Mouse (Mus musculus): ENCODE data around the gene Flywch2.

GRCm38 (mm10) chr17:23823614-23824013, 37.7 kb upstream of the Flywch2 start:
- TF ChIP-seq GATA1 (IDR thresholded peaks at IDR 0.05; ENCODE audit: borderline replicate concordance, low read length) (no peak), FLI1 (IDR thresholded peaks at IDR 0.05; ENCODE audit: low read length) (no peak)

Data from megakaryocyte, embryonic 14.5 days (primary cell).